Mouse (Mus musculus) c-Kit-positive CD71-positive TER-119-negative erythroid progenitor cells, embryonic 14.5 days (primary cell): ENCODE data around the gene Phf12.

ENCODE experiments used
- DNase-seq: peaks from one replicate; pipeline ENCODE4 v3.0.0-alpha.2; 2013; ENCODE audit warnings: low read depth

Phf12 gene

DNA sequence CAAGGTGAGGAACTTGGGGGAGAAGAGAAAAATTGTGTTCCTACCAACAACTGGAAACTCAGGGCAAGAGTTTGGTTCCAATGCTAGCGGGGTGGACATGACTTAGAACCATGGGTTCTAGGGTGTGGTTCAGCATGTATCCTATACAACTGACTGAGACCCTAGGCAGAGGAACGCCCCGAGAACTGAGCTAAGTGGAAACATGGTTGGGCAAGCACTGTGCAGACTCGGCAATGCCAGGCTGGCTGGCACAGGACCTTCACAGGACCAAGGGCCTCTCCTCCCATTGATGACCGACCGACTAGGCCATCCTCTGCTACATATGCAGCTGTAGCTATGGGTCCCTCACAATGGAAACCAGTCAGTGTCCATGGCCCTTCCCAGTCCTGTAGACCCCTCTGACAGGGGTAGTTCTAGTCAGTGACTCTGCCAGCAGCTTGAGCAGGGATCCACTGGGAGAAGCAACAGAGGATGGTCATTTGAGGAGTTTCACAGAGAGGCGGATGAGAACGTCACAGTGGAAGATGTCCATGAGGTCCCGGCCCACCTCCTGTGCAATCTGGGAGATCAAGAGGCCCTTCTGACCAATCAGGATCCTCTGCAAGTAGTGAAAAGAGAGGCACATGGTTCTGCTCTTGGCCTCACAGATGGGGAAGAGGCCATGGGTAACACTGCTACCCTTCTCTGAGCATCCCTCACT is 91.2 kb downstream of the Phf12 start:
- DNase-seq, result no peak

GRCm38 (mm10) chr11:78074277-78074652 is 91.7 kb downstream of the Phf12 start:
- no peak for DNase-seq

DNA sequence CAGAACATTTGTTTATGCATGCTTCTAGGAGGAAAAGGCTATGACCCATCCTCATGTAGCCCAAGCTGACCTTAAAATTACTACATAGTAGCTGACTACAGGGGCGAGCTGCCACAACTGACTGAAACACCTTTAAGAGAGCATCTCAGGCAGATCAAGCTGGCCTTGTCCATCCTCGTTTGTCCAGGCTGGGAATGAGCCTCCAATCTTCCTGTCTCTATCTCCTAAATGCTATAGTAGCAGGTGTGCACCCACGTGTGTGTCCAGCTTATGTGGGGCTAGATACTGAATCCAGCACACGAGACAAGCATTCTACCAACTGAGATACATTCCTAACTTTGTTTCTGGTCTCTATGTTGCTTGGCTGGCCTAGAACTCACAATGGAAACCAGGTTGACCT is 92.1 kb downstream of the Phf12 start:
- DNase-seq, result no peak
